Mouse (Mus musculus): ENCODE measurements around the gene Cdk19. TPM values are rescaled to one million over a fixed set of nuclear protein-coding genes. Genes with fewer than 3 reads are reported as not detected.

The Cdk19 gene
- total RNA-seq, 1 experiment from 2014 or later = 63.7 TPM

DNA sequence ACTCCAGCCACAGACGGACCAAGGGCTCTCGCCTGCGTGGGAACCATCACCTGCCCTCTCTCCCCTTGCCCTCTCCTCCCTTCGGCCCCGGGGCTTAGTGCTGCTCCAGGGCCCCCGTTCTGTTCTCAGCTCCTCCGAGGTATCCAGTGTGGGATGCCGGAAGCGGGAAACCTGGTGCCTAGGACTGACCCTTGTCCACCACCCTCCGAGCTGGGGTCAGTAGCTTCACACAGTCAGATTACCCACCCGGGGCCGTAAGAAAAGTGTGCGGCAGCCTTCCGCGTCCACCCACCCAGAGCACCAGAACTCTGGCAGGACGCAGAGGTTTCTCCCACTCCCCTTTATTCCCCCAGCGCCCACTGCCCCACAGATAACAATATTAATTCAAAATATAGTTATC lies 119.8 kb downstream of the Cdk19 start:
- no peak for ATAC-seq (ENCODE audit: extremely low read depth, insufficient number of reproducible peaks, low FRiP score, poor library complexity, severe bottlenecking)

GRCm38 (mm10) chr10:40461362-40461761 lies 122.0 kb downstream of the Cdk19 start:
- no peak for ATAC-seq (ENCODE audit: extremely low read depth, insufficient number of reproducible peaks, low FRiP score, poor library complexity, severe bottlenecking)

GRCm38 (mm10) chr10:40462257-40462656 lies 122.9 kb downstream of the Cdk19 start:
- ATAC-seq (ENCODE audit: extremely low read depth, insufficient number of reproducible peaks, low FRiP score, poor library complexity, severe bottlenecking) = peak; percentile 76

DNA sequence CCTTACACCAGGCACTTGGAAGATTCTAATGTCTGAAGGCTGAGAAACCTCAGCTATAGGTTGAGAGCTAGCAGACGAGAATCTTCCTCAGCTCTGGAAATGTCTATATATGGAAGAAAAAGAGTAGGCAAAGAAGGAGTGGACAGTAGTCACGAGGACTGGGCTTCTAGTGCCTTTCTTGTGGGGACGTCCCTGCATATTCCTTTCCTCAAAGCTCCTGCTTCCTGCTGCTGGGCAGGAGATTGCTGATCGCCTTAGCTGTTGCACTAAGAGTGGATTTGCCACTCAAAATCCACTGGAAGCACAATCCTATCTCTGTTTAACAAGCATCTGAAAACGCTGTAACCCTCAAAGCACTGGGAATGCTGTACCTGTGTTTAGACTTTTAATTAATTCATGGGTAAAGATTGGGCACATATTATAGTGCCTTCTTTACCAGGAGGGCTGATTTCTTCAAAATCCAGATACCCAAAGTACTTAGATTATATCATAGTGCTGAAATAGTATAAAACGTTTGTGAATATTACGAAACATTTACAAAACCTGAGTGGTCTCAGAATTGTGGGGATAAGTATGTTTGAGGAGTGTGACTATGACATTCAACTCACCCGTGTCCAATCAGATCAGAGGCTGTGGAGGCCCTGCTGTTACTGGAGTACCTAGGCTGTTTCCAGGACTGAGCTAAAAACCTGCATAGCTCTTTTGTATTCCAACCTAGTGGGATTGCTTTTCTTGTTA lies 128.0 kb downstream of the Cdk19 start:
- no peak for ATAC-seq (ENCODE audit: extremely low read depth, insufficient number of reproducible peaks, low FRiP score, poor library complexity, severe bottlenecking)

GRCm38 (mm10) chr10:40467912-40468254 lies 128.5 kb downstream of the Cdk19 start:
- ATAC-seq (ENCODE audit: extremely low read depth, insufficient number of reproducible peaks, low FRiP score, poor library complexity, severe bottlenecking) = no peak

GRCm38 (mm10) chr10:40469145-40469544 lies 129.8 kb downstream of the Cdk19 start:
- no peak for ATAC-seq (ENCODE audit: extremely low read depth, insufficient number of reproducible peaks, low FRiP score, poor library complexity, severe bottlenecking)

DNA sequence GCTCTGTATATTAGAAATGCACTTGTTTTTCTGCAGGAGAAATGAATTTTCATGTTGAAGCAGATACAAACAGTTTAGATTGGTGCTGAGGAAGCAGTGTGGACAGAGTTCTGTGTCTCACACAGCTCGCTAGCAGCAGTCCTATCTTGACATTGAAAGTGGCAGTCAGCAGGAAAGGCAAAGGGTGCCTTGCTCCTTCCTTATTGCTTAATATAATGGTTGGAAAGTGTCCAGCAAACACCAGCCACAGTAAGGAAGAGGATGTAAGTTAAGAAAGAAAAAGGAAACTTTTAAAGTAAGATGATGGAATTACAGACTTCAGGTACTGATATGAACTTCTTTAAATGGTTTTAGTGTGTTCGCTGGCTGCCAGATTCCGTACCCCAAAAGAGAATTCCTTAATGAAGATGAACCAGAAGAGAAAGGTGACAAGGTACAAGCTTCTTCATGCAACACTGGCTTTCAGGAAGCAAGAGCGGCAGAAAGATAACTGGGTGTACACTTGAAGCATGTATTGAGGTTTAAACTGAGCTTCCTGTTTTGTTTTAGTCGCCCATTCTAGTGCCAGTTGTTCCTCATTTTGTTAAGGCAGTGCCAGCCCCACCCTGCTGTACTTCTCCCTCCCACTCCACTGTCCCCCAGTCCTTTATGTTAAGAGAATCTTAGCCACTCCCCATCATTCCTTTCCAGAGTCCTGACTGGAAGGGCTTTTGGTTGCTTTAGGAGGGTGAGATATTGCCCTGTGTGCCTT lies 137.3 kb downstream of the Cdk19 start:
- peak; percentile 94 for ATAC-seq (ENCODE audit: extremely low read depth, insufficient number of reproducible peaks, low FRiP score, poor library complexity, severe bottlenecking)

GRCm38 (mm10) chr10:40477426-40478075 lies 138.2 kb downstream of the Cdk19 start:
- no peak for ATAC-seq (ENCODE audit: extremely low read depth, insufficient number of reproducible peaks, low FRiP score, poor library complexity, severe bottlenecking)

GRCm38 (mm10) chr10:40478626-40479025 lies 139.3 kb downstream of the Cdk19 start:
- no peak for ATAC-seq (ENCODE audit: extremely low read depth, insufficient number of reproducible peaks, low FRiP score, poor library complexity, severe bottlenecking)

- ATAC-seq (ENCODE audit: extremely low read depth, insufficient number of reproducible peaks, low FRiP score, poor library complexity, severe bottlenecking) = no peak
These were observed 139.9 kb downstream of the Cdk19 start for GRCm38 (mm10) chr10:40479216-40479615.

- ATAC-seq (ENCODE audit: extremely low read depth, insufficient number of reproducible peaks, low FRiP score, poor library complexity, severe bottlenecking) = no peak
These were observed 140.3 kb downstream of the Cdk19 start for GRCm38 (mm10) chr10:40479621-40480193.

- ATAC-seq (ENCODE audit: extremely low read depth, insufficient number of reproducible peaks, low FRiP score, poor library complexity, severe bottlenecking) = no peak
These were observed 142.2 kb downstream of the Cdk19 start for GRCm38 (mm10) chr10:40481534-40481933.

- no peak for ATAC-seq (ENCODE audit: extremely low read depth, insufficient number of reproducible peaks, low FRiP score, poor library complexity, severe bottlenecking)
These were observed 142.9 kb downstream of the Cdk19 start for GRCm38 (mm10) chr10:40482285-40482684.

GRCm38 (mm10) chr10:40489086-40489796 lies 149.9 kb downstream of the Cdk19 start:
- ATAC-seq (ENCODE audit: extremely low read depth, insufficient number of reproducible peaks, low FRiP score, poor library complexity, severe bottlenecking) = peak; percentile 46; the same call in 1 of the 2 replicates

- ATAC-seq (ENCODE audit: extremely low read depth, insufficient number of reproducible peaks, low FRiP score, poor library complexity, severe bottlenecking) = no peak
These were observed 151.8 kb downstream of the Cdk19 start for GRCm38 (mm10) chr10:40491131-40491530.

- no peak for ATAC-seq (ENCODE audit: extremely low read depth, insufficient number of reproducible peaks, low FRiP score, poor library complexity, severe bottlenecking)
These were observed 152.4 kb downstream of the Cdk19 start for GRCm38 (mm10) chr10:40491748-40492147.

DNA sequence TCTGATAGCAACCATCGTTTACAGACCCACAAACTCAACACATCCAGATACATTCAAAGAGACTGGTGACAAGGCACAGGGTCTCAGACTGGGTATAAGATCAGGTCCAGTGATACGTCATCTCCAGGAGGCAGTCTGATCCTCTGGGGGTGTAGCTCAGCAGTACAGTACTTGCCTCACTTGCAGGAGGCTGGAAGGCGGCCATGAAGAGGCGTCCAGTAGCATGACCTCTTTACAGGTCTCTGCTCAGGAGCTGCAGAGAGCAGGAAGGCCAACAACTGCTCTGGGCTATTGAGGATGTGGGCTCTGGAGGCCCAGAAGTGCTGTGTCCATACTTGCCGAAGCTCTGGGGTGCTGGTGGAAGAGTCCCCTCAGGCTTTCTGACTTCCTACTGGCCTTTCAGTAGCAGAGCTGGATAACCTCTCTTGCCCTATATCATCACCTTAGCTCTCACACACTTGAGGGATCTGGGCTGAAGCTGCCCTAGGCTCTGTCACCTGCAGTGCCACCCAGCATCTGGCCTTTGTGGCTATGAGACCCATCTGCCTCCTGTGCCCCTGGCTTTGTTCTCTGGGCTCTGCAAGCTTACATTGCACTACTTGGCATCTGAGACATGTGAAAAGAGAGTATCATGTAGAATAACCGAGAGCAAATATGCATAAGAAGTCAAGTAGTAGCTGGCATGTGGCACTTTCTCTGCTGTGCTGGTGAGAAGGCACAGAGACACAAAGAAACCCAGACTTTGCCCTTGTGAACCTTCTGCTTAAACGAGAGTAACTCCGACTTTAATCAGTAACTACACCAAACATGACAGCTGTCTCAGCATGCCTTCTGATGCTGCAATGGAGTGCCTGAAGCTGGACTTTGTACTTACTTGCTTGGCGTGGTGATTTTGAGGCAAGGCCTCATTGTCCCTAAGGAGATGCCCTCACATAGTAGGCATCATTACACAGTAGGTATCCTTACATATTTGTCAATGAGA lies 155.1 kb downstream of the Cdk19 start:
- no peak for ATAC-seq (ENCODE audit: extremely low read depth, insufficient number of reproducible peaks, low FRiP score, poor library complexity, severe bottlenecking)
